Mouse (Mus musculus) midbrain, postnatal 0 days (tissue): ENCODE results near the gene Napepld. TPM values are rescaled to one million over a fixed set of nuclear protein-coding genes. Genes with fewer than 3 reads are reported as not detected.

ENCODE experiments used
- ATAC-seq: fragments of 200-750 bp; cut with Nextera tagmentation; 2 replicates; pipeline ENCODE4 v1.8.0; 2017; ENCODE audit warnings: moderate number of reproducible peaks, mild to moderate bottlenecking, moderate TSS enrichment, moderate library complexity; ENCODE audit not compliant: low FRiP score
- DNase-seq: peaks from one replicate; pipeline ENCODE4 v3.0.0-alpha.2; 2015; ENCODE audit warnings: low spot score
- H3K27ac ChIP-seq: fragments of 300-500 bp; sonication (generic); 2 replicates; pipeline ENCODE4 v1.5.1; 2014; ENCODE audit warnings: low read depth, mild to moderate bottlenecking, low read length, mixed read lengths
- H3K27me3 ChIP-seq: fragments of 300-500 bp; sonication (generic); 2 replicates; pipeline ENCODE4 v1.6.1; 2014; ENCODE audit warnings: low read length, control low read depth, mixed read lengths; ENCODE audit not compliant: insufficient read depth
- H3K36me3 ChIP-seq: fragments of 300-500 bp; sonication (generic); 2 replicates; pipeline ENCODE4 v1.6.1; 2014; ENCODE audit warnings: low read length, control low read depth, mixed read lengths; ENCODE audit not compliant: insufficient read depth
- H3K4me1 ChIP-seq: fragments of 300-500 bp; sonication (generic); 2 replicates; pipeline ENCODE4 v1.6.1; 2014; ENCODE audit warnings: mild to moderate bottlenecking, control low read depth, antibody characterized with exemption, low read length, mixed read lengths; ENCODE audit not compliant: insufficient read depth
- H3K4me2 ChIP-seq: fragments of 300-500 bp; sonication (generic); 2 replicates; pipeline ENCODE4 v1.6.1; 2014; ENCODE audit warnings: low read depth, mild to moderate bottlenecking, low read length, mixed read lengths; ENCODE audit not compliant: poor library complexity, severe bottlenecking
- H3K4me3 ChIP-seq: fragments of 300-500 bp; sonication (generic); 2 replicates; pipeline ENCODE4 v1.5.1; 2014; ENCODE audit warnings: low read depth, mild to moderate bottlenecking, low read length, moderate library complexity
- H3K9ac ChIP-seq: fragments of 300-500 bp; sonication (generic); replicated peaks from 2 replicates; pipeline ENCODE4 v1.6.1; 2014; ENCODE audit warnings: mild to moderate bottlenecking, low read length, moderate library complexity, mixed read lengths; ENCODE audit not compliant: poor library complexity, severe bottlenecking
- H3K9me3 ChIP-seq: fragments of 300-500 bp; sonication (generic); 2 replicates; pipeline ENCODE4 v1.6.1; 2016; ENCODE audit warnings: low read length, control low read depth
- CTCF ChIP-seq: IDR thresholded peaks from 2 replicates; pipeline ENCODE4 v1.5.1; 2016; ENCODE audit warnings: antibody characterized with exemption, mild to moderate bottlenecking
- WGBS: fragments of 180-500 bp; shearing (Covaris S2); extraction: QIAGEN DNeasy Blood & Tissue Kit; methylation state at CpG from one replicate; pipeline ENCODE4 v1.1.7; 2014; 5-methylcytosine and 5-hydroxymethylcytosine counted together
- polyA plus RNA-seq: library from polyadenylated mRNA; unstranded; fragments of >200 nt; fragmentation: Nextera tagmentation; extraction: Ambion mirVana; gene quantifications from 2 replicates; pipeline ENCODE4 v1.2.1, GENCODE M21; 2015
- total RNA-seq: library from RNA; depleted of rRNA; stranded (reverse); fragments of >200 nt; gene quantifications from 2 replicates; pipeline ENCODE4 v1.2.3, GENCODE M21; 2014

Gene Napepld
- total and polyA plus RNA-seq, 2 experiments from 2014 or later = 1.4 to 4.1 TPM

GRCm38 (mm10) chr5:21732177-21732911 is 31.1 kb upstream of the Napepld start:
- no peaks in the 10 kb centered on the region for H3K27me3 ChIP-seq
- no peak overlapping the region for H3K9ac ChIP-seq
- H3K4me2 ChIP-seq = no peak overlapping the region
- TF ChIP-seq CTCF = no peak
- H3K9me3 ChIP-seq = no peaks in the 10 kb centered on the region
- DNase-seq (no peak), ATAC-seq (no peak)
- 0 out of 2 replicates have a peak overlapping the region, but pooled peaks have one; percentile 12 for H3K27ac ChIP-seq
- H3K4me1 ChIP-seq = no peaks in the 10 kb centered on the region; the same call in 1 of the 2 replicates
- no peaks in the 10 kb centered on the region for H3K36me3 ChIP-seq
- WGBS = 22% methylated on average over 3 of the region's 3 CpGs
- H3K4me3 ChIP-seq = no peak overlapping the region

- H3K9ac ChIP-seq = no peak overlapping the region
- ATAC-seq (no peak), DNase-seq (no peak)
- no peak overlapping the region for H3K4me3 ChIP-seq
- H3K9me3 ChIP-seq = no peaks in the 10 kb centered on the region
- H3K27me3 ChIP-seq = no peaks in the 10 kb centered on the region
- H3K36me3 ChIP-seq = no peaks in the 10 kb centered on the region
- H3K27ac ChIP-seq = no peak overlapping the region
- no peaks in the 10 kb centered on the region; the same call in 1 of the 2 replicates for H3K4me1 ChIP-seq
- WGBS = 93% methylated on average over 5 of the region's 5 CpGs
- no peak overlapping the region for H3K4me2 ChIP-seq
- no peak for TF ChIP-seq CTCF
These were observed 27.9 kb upstream of the Napepld start for GRCm38 (mm10) chr5:21729107-21729506.

GRCm38 (mm10) chr5:21724872-21725271 is 23.7 kb upstream of the Napepld start:
- Histone ChIP-seq H3K9ac (no peak overlapping the region), H3K27ac (peak overlapping the region; percentile 67), H3K4me1 (no peaks in the 10 kb centered on the region), H3K36me3 (no peaks in the 10 kb centered on the region), H3K4me3 (no peak overlapping the region), H3K27me3 (no peaks in the 10 kb centered on the region), H3K4me2 (no peak overlapping the region), H3K9me3 (no peaks in the 10 kb centered on the region)
- WGBS = 8% methylated on average over 7 of the region's 7 CpGs
- peak; percentile 21 for DNase-seq
- peak; percentile 54; the same call in 1 of the 2 replicates for ATAC-seq
- TF ChIP-seq CTCF = no peak

GRCm38 (mm10) chr5:21724427-21724826 is 23.2 kb upstream of the Napepld start:
- TF ChIP-seq CTCF = no peak
- 23% methylated on average over 1 of the region's 1 CpGs for WGBS
- Histone ChIP-seq H3K36me3 (no peaks in the 10 kb centered on the region), H3K27me3 (no peaks in the 10 kb centered on the region), H3K4me3 (no peak overlapping the region), H3K4me1 (no peaks in the 10 kb centered on the region), H3K9ac (no peak overlapping the region), H3K4me2 (no peak overlapping the region), H3K9me3 (no peaks in the 10 kb centered on the region), H3K27ac (peak overlapping the region; percentile 67)
- no peak for DNase-seq
- no peak for ATAC-seq

- 90% methylated on average over 2 of the region's 2 CpGs for WGBS
- Histone ChIP-seq H3K4me2 (no peak overlapping the region), H3K27ac (no peak overlapping the region), H3K36me3 (no peaks in the 10 kb centered on the region), H3K9ac (no peak overlapping the region), H3K27me3 (no peaks in the 10 kb centered on the region), H3K4me3 (no peak overlapping the region), H3K4me1 (no peaks in the 10 kb centered on the region), H3K9me3 (no peaks in the 10 kb centered on the region)
- DNase-seq (no peak), ATAC-seq (no peak)
- TF ChIP-seq CTCF = no peak
These were observed 18.0 kb upstream of the Napepld start for GRCm38 (mm10) chr5:21719209-21719608.

GRCm38 (mm10) chr5:21718546-21718945 is 17.4 kb upstream of the Napepld start:
- no peaks in the 10 kb centered on the region for H3K4me1 ChIP-seq
- no peak overlapping the region for H3K27ac ChIP-seq
- ATAC-seq (no peak), DNase-seq (no peak)
- 85% methylated on average over 5 of the region's 5 CpGs for WGBS
- H3K27me3 ChIP-seq = no peaks in the 10 kb centered on the region
- H3K9ac ChIP-seq = no peak overlapping the region
- no peak for TF ChIP-seq CTCF
- H3K4me2 ChIP-seq = no peak overlapping the region
- no peaks in the 10 kb centered on the region for H3K9me3 ChIP-seq
- H3K36me3 ChIP-seq = no peaks in the 10 kb centered on the region
- H3K4me3 ChIP-seq = no peak overlapping the region
